Mouse (Mus musculus): Measurements from ENCODE around the gene Col26a1. TPM values are rescaled to one million over a fixed set of nuclear protein-coding genes. Genes with fewer than 3 reads are reported as not detected.
A peak's percentile ranks its signal among the peaks of the same experiment; 100 is the strongest.

Gene Col26a1
- polyA plus RNA-seq, 1 experiment, result 11.3 TPM

GRCm38 (mm10) chr5:136882055-136882787 lies 788 bp downstream of the Col26a1 start:
- DNase-seq (ENCODE audit: extremely low spot score in 1 of 2, low spot score in 1 of 2), result no peak

DNA sequence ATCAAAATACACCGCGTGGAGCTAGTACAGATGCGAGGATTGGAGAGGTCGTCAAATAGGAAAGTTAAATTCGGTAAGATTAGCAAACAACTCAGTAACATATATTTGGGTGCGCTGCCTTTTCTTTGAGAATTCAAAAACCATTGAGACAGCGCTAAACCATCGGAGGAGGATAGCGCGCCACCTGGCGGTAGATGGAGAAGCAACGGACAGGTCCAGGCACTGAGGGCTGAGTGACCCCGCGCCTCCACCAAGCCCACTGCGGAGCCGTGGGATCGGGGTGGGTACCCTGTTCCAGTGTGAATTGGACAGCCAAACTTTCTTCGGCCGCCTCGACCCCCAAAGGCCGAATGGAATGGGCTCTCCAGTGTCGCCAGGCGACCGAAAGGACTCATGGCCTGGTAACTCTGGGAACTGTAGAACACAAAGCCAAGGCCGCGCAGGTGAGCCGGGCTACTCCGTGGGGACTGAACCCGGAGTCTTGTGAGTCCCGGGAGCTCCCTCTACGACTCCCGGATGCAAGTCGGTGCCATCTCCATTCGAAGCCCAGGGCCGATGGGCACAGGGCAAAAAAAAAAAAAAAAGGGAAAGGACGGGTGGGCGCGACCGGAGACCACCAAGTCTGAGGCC lies 1.5 kb downstream of the Col26a1 start:
- peak in 1 of 2 experiments; percentile 89 for DNase-seq (ENCODE audit: extremely low spot score in 1 of 2, low spot score in 1 of 2)

GRCm38 (mm10) chr5:136880101-136880500 lies 2.9 kb downstream of the Col26a1 start:
- DNase-seq (ENCODE audit: extremely low spot score in 1 of 2, low spot score in 1 of 2), result no peak

DNA sequence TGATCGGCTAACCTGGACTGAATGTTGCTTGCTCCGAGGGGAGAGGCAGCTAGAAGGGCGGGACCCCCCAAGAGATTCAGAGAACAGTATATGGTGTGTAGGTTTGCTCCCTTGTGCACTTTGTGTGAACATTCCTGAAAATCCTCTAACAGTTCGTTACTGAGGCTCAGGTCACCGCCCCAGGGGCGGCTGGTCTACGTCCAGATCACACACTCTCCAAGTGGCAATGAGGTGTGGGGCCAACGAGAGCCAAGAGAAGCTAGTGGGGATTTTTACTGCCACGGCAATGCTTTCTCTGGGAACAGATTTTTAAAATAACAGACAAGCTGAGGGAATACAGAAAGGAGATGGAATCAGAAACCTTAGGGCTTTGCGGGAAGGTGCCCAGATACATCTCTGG lies 8.7 kb downstream of the Col26a1 start:
- DNase-seq (ENCODE audit: extremely low spot score in 1 of 2, low spot score in 1 of 2), result no peak

- no peak for DNase-seq (ENCODE audit: extremely low spot score in 1 of 2, low spot score in 1 of 2)
Observed at GRCm38 (mm10) chr5:136872417-136872816, 10.6 kb downstream of the Col26a1 start.

- no peak for DNase-seq (ENCODE audit: extremely low spot score in 1 of 2, low spot score in 1 of 2)
Observed at GRCm38 (mm10) chr5:136869451-136870114, 13.4 kb downstream of the Col26a1 start.

- no peak for DNase-seq (ENCODE audit: extremely low spot score in 1 of 2, low spot score in 1 of 2)
Observed at GRCm38 (mm10) chr5:136867706-136868105, 15.3 kb downstream of the Col26a1 start.

- peak in 1 of 2 experiments; percentile 13 for DNase-seq (ENCODE audit: extremely low spot score in 1 of 2, low spot score in 1 of 2)
Observed at GRCm38 (mm10) chr5:136863961-136864674, 18.9 kb downstream of the Col26a1 start.

DNA sequence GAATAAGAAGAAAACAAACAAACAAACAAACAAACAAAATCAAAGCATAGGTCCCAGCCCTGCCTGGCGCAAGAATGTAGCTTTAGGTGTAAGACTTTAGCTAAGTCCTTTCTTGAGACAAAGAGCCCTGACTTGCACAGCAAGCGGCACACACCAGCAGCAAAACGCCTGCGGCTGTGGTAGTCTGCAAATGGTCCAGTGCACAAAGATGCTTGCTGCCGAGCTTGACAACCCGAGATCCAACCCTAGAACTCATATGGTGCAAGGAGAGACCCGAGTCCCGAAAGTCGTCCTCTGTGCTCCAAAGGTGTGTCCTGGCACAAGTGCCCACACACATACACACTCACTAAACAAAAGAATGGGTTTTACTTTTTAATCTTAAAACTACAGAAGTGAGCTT lies 19.7 kb downstream of the Col26a1 start:
- DNase-seq (ENCODE audit: extremely low spot score in 1 of 2, low spot score in 1 of 2), result no peak

GRCm38 (mm10) chr5:136862806-136863205 lies 20.2 kb downstream of the Col26a1 start:
- no peak for DNase-seq (ENCODE audit: extremely low spot score in 1 of 2, low spot score in 1 of 2)

GRCm38 (mm10) chr5:136861191-136861940 lies 21.6 kb downstream of the Col26a1 start:
- no peak for DNase-seq (ENCODE audit: extremely low spot score in 1 of 2, low spot score in 1 of 2)

GRCm38 (mm10) chr5:136850716-136851115 lies 32.3 kb downstream of the Col26a1 start:
- DNase-seq (ENCODE audit: extremely low spot score in 1 of 2, low spot score in 1 of 2), result no peak

DNA sequence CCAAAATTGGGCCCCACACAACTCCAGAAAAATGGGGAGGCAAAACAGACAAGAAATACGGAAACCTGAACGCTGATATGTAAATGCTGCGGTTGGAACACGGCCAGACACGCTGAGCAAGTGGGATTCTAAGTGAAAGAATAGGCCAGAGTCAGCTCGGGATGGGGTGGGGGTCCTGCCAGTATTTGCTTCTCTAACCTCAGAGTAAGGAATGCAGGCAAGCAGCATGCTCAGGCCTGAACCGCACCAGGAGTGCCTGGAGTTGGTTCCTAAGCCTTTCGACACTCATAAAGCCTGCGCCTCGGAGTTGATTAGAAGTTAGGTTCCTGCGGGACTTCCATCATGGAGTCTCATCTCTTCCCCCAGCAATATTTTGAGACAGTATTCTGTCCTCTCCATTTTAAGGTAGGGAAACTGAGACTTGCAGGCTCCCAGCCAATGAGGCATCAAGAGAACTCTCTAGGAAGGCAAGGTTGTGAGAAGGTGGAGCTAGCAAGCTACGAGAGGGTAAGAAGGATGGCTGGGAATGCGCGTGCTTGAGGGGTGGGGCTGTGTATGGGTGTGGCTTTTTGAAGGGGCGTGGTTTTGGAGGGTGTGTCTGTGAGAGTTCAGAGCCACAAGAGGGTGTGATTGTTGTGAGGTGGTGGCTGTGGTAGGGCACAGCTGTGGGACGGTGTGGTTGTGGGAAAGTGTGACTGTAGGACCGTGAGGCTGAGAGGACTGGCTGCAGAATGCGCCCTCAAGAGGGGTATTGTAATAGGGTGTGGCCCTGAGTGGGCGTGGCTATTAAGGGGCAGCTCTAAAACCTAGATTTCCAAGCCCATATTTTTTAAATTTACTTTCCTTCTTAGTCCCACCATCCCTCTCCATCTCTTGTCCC lies 36.4 kb downstream of the Col26a1 start:
- DNase-seq (ENCODE audit: extremely low spot score in 1 of 2, low spot score in 1 of 2), result no peak

DNA sequence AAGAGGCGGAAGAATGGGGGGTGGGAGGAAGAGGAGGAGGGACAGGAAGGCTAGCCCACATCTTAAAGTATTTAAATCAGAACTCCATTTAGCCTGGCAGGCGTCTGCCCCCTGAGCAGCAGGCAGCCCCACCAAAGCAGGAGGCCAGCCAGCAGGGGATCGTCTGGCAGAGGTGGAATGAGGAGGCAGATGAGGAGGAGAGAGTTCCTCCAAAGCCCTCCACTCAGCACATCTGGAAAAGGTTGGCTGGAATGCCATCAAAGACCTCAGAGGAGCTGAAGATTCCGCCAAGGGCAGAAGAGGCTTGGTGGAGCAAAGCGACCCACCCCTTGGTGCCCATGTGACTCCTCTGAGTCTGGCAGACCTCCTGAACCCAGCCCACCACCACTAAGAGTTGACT lies 39.1 kb downstream of the Col26a1 start:
- no peak for DNase-seq (ENCODE audit: extremely low spot score in 1 of 2, low spot score in 1 of 2)

DNA sequence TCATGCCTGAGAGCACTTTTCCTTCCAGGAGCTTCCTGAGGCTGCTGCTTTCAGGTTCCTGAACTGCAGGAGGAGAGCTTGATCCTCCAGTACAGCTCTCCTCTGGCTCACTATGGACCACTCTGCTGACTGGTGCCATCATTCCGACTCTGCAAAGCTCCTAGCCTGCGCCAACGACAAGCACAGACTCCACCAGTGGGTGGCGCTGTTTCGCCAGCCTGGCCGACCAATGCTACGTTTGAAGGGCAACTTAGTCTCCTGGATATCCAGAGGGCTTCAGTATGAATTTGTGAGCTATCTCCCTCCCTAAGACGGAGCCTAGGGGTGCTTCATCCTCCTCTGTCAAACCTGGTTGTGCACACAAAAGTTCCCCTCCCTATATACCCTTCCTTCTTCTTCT lies 43.0 kb downstream of the Col26a1 start:
- peak in 1 of 2 experiments; percentile 51 for DNase-seq (ENCODE audit: extremely low spot score in 1 of 2, low spot score in 1 of 2)

DNA sequence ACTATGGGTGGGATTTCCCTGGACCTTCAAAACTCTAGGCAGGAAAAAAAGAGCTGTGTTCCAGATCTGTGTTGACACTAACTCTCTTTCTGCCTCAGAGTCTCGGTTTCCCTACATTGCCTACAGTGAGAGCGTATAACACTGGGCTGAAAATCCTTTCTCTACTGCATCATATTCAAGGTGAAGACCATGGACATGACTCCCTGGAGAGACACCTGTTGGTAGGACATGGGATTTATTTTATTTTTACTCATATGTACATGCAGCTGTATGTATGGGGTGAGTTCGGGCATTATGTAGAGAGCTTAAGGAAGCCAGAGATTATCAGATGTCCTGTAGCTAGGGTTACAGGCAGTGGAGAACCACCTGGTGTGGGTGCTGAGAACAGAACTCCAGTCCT lies 50.0 kb downstream of the Col26a1 start:
- no peak for DNase-seq (ENCODE audit: extremely low spot score in 1 of 2, low spot score in 1 of 2)

DNA sequence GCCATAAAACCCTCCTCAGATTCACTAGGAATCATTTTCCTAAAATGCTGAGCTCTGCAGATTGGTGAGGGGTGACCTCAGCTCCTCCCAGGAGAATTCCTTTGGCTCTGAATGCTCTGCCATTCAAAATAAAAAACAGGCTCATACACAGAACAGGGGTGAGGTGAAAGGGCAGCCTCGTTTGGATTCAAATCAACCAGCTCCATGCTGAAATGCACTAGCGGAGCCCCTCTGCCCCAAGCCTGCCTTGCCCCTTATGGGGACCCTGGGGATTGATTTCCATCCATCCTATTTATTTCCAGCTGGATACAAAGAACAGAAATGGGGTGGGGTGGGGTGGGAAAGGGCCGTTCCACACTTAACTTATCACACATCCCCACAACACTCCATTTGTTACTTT lies 52.9 kb downstream of the Col26a1 start:
- no peak for DNase-seq (ENCODE audit: extremely low spot score in 1 of 2, low spot score in 1 of 2)

- DNase-seq (ENCODE audit: extremely low spot score in 1 of 2, low spot score in 1 of 2), result no peak
Observed at GRCm38 (mm10) chr5:136821971-136822370, 61.0 kb downstream of the Col26a1 start.

DNA sequence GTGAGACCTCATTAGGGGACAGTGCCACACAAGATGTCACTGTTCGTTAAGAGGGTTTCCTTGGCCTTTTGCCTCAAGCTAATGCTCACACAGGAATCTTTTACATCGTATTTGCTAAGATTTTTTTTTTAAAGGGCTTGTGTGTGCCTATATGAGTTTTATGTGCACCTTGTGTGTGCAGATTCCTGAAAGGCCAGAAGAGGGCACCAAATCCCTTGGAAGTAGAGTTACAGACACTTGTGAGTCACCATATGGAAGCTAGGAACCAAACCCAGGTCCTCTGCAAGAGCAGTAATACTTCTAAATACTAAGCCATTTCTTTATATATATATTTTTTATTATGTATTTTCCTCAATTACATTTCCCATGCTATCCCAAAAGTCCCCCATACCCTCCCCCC lies 62.1 kb downstream of the Col26a1 start:
- DNase-seq (ENCODE audit: extremely low spot score in 1 of 2, low spot score in 1 of 2), result no peak

Measured in frontal cortex, adult 2 months (tissue).